Mouse (Mus musculus) G1E (cell line): ENCODE results near the gene Rbbp4. TPM values are rescaled to one million over a fixed set of nuclear protein-coding genes. Genes with fewer than 3 reads are reported as not detected.

Experiments
- ATAC-seq: 2 replicates; pipeline ENCODE4 v1.8.0; 2016; ENCODE audit warnings: mild to moderate bottlenecking; ENCODE audit not compliant: insufficient number of reproducible peaks, poor library complexity, low FRiP score, severe bottlenecking; ENCODE audit errors: extremely low read depth
- DNase-seq: peaks from one replicate; pipeline ENCODE4 v3.0.0; 2012; ENCODE audit warnings: low spot score
- H3K27me3 ChIP-seq: 2 replicates; pipeline ENCODE4 v1.6.1; 2012; ENCODE audit warnings: mild to moderate bottlenecking, low read length, inconsistent platforms; ENCODE audit not compliant: insufficient read depth
- H3K36me3 ChIP-seq: replicated peaks from 2 replicates; pipeline ENCODE3; 2012; ENCODE audit warnings: mild to moderate bottlenecking, inconsistent platforms
- H3K4me1 ChIP-seq: 2 replicates; pipeline ENCODE4 v1.6.1; 2012; ENCODE audit warnings: low read depth, low read length, inconsistent platforms, mixed read lengths; ENCODE audit not compliant: insufficient read depth
- H3K4me3 ChIP-seq: 2 replicates; pipeline ENCODE4 v1.5.1; 2012; ENCODE audit warnings: low read depth, mild to moderate bottlenecking, inconsistent platforms, low read length, moderate library complexity, mixed read lengths
- H3K9me3 ChIP-seq: replicated peaks from 2 replicates; pipeline ENCODE4 v1.6.1; 2012; ENCODE audit warnings: inconsistent platforms
- CTCF ChIP-seq: IDR thresholded peaks from 2 replicates; pipeline ENCODE4 v1.5.1; 2012; ENCODE audit warnings: low read depth, low read length, inconsistent platforms, mixed read lengths
- GATA1 ChIP-seq: IDR thresholded peaks from 2 replicates; pipeline ENCODE4 v1.6.1; 2012; ENCODE audit warnings: borderline replicate concordance, low read length, inconsistent platforms, mixed read lengths
- GATA2 ChIP-seq: IDR thresholded peaks from 2 replicates; pipeline ENCODE4 v1.6.1; 2012; ENCODE audit warnings: low read depth, low read length, inconsistent platforms, borderline replicate concordance
- POLR2AphosphoS5 ChIP-seq: IDR thresholded peaks from 2 replicates; pipeline ENCODE4 v1.6.1; 2012; ENCODE audit warnings: low read depth, low read length, inconsistent platforms; ENCODE audit not compliant: insufficient replicate concordance
- TAL1 ChIP-seq: conservative IDR thresholded peaks from 2 replicates; pipeline ENCODE4 v1.6.1; 2012; ENCODE audit warnings: low read depth, low read length, inconsistent platforms, mixed read lengths
- polyA plus RNA-seq: library from polyadenylated mRNA; stranded (reverse); fragments of >175 nt; gene quantifications from 2 replicates; pipeline ENCODE4 v1.2.3, GENCODE M21; 2012
- total RNA-seq, 2 experiments: library from RNA; stranded (forward) in 1 of 2; stranded (reverse) in 1 of 2; fragments of 200-1000 nt in 1 of 2; fragments of >200 nt in 1 of 2; fragmentation: Nextera tagmentation in 1 of 2; gene quantifications; 2 replicates each; pipeline ENCODE4 v1.2.3; 2014 to 2017

Rbbp4 gene
- total and polyA plus RNA-seq, 3 experiments: 74.1 to 223 (median 127) TPM

GRCm38 (mm10) chr4:129379805-129380204 lies 44.6 kb upstream of the Rbbp4 start:
- TF ChIP-seq GATA1: no peak
- DNase-seq (no peak), ATAC-seq (no peak)
- Histone ChIP-seq H3K9me3 (no peaks in the 10 kb centered on the region), H3K36me3 (no peaks in the 10 kb centered on the region), H3K27me3 (peaks cover 13% of the 10 kb centered on the region), H3K4me3 (no peak overlapping the region), H3K4me1 (peaks cover 18% of the 10 kb centered on the region)

- H3K27me3 ChIP-seq: peaks cover 13% of the 10 kb centered on the region
- peak within 1 kb of the TSS; percentile 70 for H3K4me3 ChIP-seq
- no peak for ATAC-seq
- no peak for DNase-seq
- H3K36me3 ChIP-seq: no peaks in the 10 kb centered on the region
- TF ChIP-seq TAL1 (no peak), POLR2AphosphoS5 (no peak), GATA1 (no peak), CTCF (no peak), GATA2 (no peak)
- no peaks in the 10 kb centered on the region for H3K9me3 ChIP-seq
- peaks cover 19% of the 10 kb centered on the region for H3K4me1 ChIP-seq
Observed at GRCm38 (mm10) chr4:129377601-129378390, 42.6 kb upstream of the Rbbp4 start, which contains the start of gene Zbtb8a. TSS of gene Zbtb8a (minus strand) at chr4:129378116.

- peak; percentile 28 for DNase-seq
- no peaks in the 10 kb centered on the region for H3K36me3 ChIP-seq
- ATAC-seq: no peak
- peaks cover 21% of the 10 kb centered on the region for H3K4me1 ChIP-seq
- peaks cover 13% of the 10 kb centered on the region for H3K27me3 ChIP-seq
- peak overlapping the region; percentile 70 for H3K4me3 ChIP-seq
- TF ChIP-seq CTCF (no peak), POLR2AphosphoS5 (no peak), GATA1 (no peak), TAL1 (no peak), GATA2 (no peak)
- no peaks in the 10 kb centered on the region for H3K9me3 ChIP-seq
Observed at GRCm38 (mm10) chr4:129376961-129377545, 41.9 kb upstream of the Rbbp4 start.

GRCm38 (mm10) chr4:129375821-129376220 lies 40.7 kb upstream of the Rbbp4 start:
- DNase-seq (no peak), ATAC-seq (no peak)
- TF ChIP-seq TAL1: no peak
- no peak for TF ChIP-seq GATA1
- no peak for TF ChIP-seq GATA2
- TF ChIP-seq CTCF: no peak
- no peak for TF ChIP-seq POLR2AphosphoS5
- H3K9me3 ChIP-seq: no peaks in the 10 kb centered on the region
- H3K4me3 ChIP-seq: no peak overlapping the region
- H3K27me3 ChIP-seq: peaks cover 13% of the 10 kb centered on the region
- H3K36me3 ChIP-seq: no peaks in the 10 kb centered on the region
- H3K4me1 ChIP-seq: peaks cover 21% of the 10 kb centered on the region

GRCm38 (mm10) chr4:129375000-129375399 lies 39.8 kb upstream of the Rbbp4 start:
- TF ChIP-seq TAL1 (no peak), GATA2 (no peak), CTCF (no peak), GATA1 (no peak), POLR2AphosphoS5 (no peak)
- Histone ChIP-seq H3K4me3 (no peak overlapping the region), H3K27me3 (peaks cover 13% of the 10 kb centered on the region), H3K4me1 (peaks cover 21% of the 10 kb centered on the region), H3K9me3 (no peaks in the 10 kb centered on the region), H3K36me3 (no peaks in the 10 kb centered on the region)
- ATAC-seq (no peak), DNase-seq (no peak)

- H3K9me3 ChIP-seq: no peaks in the 10 kb centered on the region
- H3K27me3 ChIP-seq: peaks cover 13% of the 10 kb centered on the region
- H3K4me3 ChIP-seq: no peak overlapping the region
- DNase-seq (no peak), ATAC-seq (no peak)
- H3K36me3 ChIP-seq: no peaks in the 10 kb centered on the region
- H3K4me1 ChIP-seq: peaks cover 17% of the 10 kb centered on the region
- TF ChIP-seq GATA2 (no peak), TAL1 (no peak), CTCF (no peak), POLR2AphosphoS5 (no peak), GATA1 (no peak)
Observed at GRCm38 (mm10) chr4:129374219-129374755, 39.1 kb upstream of the Rbbp4 start.
